Mouse (Mus musculus): Measurements from ENCODE around the gene Wwc1. TPM values are rescaled to one million over a fixed set of nuclear protein-coding genes. Genes with fewer than 3 reads are reported as not detected.

Wwc1 gene
- total and polyA plus RNA-seq, 3 experiments = 0.89 to 8.7 (median 2.0) TPM

DNA sequence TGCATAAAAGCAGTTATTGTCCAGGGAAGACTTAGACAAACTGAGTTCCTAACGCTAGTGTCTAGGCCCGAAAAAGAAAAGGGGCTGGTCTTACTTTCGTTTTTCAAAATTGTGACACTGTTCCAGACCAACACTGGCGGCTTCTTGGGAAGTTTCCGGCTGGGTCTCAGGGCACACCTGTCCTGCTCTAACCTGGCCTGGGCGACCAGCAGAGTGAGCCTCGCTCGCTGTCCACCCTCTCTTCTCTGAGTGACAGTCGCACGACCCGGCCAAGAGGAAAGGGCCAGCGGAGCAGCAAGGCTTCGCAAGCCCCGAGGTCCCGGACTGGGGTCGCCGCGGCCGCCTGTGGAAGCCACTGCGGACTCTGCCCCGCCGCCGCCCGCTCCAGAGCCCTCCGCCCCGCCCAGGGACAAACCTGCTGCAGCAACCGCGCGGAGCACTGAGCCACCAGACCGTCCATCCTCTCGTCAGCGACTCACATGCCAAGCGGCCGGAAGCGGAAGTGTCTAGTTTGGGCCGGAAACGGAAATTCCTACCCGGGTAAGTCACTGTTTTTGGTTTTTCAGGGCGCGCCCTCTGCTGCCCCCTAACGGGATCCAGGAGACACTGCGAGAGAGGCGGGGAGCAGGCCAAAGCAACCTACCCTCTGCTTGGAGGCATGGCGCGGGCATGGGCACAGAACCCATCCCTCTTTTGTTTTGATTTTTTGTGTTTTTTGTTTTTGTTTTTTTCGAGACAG is 146.1 kb downstream of the Wwc1 start, which contains the start of gene Rars (continued):
- TF ChIP-seq EP300 (IDR thresholded peaks at IDR 0.05; ENCODE audit: low read length) (no peak), ZMIZ1 (IDR thresholded peaks at IDR 0.05; ENCODE audit: low read depth, low read length) (peak; percentile 22; the same call in 1 of the 2 replicates), JUND (conservative IDR thresholded peaks at IDR 0.05; ENCODE audit: low read depth, low read length) (no peak), TBP (conservative IDR thresholded peaks at IDR 0.05; ENCODE audit: low read depth, low read length) (peak; percentile 79), POLR2AphosphoS2 (IDR thresholded peaks at IDR 0.05; ENCODE audit: low read depth, low read length) (peak; percentile 87; the same call in 1 of the 2 replicates), USF2 (conservative IDR thresholded peaks at IDR 0.05; ENCODE audit: low read depth, low read length) (no peak), ZC3H11A (IDR thresholded peaks at IDR 0.05; ENCODE audit: low read depth, low read length) (no peak), UBTF (IDR thresholded peaks at IDR 0.05; ENCODE audit: low read depth, low read length) (no peak), BHLHE40 (IDR thresholded peaks at IDR 0.05; ENCODE audit: low read depth, low read length) (peak; percentile 81), CHD1 (IDR thresholded peaks at IDR 0.05; ENCODE audit: low read depth, low read length) (no peak), IRF4 (IDR thresholded peaks at IDR 0.05; ENCODE audit: low read depth, low read length) (no peak), MEF2A (IDR thresholded peaks at IDR 0.05; ENCODE audit: borderline replicate concordance, low read depth, low read length) (peak; percentile 60), CTCF (conservative IDR thresholded peaks at IDR 0.05 in 1 of 2, IDR thresholded peaks at IDR 0.05 in 1 of 2; ENCODE audit: low read depth in 2 of 2, low read length in 2 of 2) (peak; percentile 64 to 91)

DNA sequence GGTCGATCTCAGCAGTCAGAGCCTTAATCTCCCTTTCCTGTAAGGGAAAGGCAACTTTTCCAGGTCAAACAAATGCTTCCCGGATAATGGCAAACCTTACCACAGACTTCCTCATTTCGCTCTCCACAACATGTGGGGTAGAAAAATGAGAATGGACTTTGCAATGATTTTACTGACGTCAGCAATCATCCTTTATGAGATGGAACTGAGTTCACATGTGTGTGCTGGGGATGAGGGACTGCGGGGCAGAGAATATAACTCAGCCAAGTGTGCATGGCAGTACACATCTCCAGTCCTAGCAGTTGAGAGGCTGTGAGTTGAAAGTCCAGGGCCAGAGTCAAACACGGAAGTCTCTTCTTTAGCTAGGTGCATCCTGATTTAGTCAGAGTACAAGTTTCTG is 147.1 kb downstream of the Wwc1 start:
- in situ Hi-C loops (cut with MboI; ENCODE audit: low pct_ligation_motif_present, low pct_unique_long_range_greater_than_20kb, low sequenced_read_pairs) = loop anchor here (5.0 to 25.0 kb wide), 2 partner anchors 56 to 996 kb away; partner anchors contain the start of gene Spdl1
- H3K4me3 ChIP-seq (replicated peaks in 1 of 3; ENCODE audit: low read depth in 2 of 3, low read length in 2 of 3, poor library complexity in 1 of 3) = peak overlapping the region; percentile 90 to 98 (median 97)

DNA sequence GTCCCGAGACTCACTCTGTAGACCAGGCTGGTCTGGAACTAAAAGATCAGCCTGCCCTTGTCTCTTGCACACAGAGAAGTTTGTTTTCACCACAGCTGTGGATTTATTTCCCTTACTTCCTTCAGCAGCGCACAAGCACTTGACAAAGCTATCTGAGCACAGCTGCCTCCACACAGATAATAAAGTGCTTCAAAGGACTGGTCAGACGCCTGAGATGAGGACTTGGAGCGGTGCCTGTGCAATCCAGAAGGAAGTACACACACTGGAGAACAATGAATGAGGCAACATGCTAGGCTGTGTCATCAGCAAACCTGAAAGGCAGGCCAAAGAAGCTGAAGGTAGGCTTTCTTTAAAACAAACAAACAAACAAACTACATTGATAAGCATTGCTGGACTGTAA is 148.2 kb downstream of the Wwc1 start:
- DNase-seq (ENCODE audit: extremely low read depth) = no peak
- dilution Hi-C loops (cut with MboI; ENCODE audit: extremely low pct_ligation_motif_present, extremely low pct_unique_long_range_greater_than_20kb, low sequenced_read_pairs) = no loop called here

More for the DNA sequence above, 147.1 kb downstream of the Wwc1 start:
- Histone ChIP-seq H3K9ac (ENCODE audit: insufficient read depth, low read depth) (peak overlapping the region; percentile 96), H3K27me3 (replicated peaks) (no peaks in the 10 kb centered on the region), H3K27ac (ENCODE audit: insufficient read depth, low read depth) (no peak overlapping the region), H3K36me3 (replicated peaks in 1 of 2; ENCODE audit: control insufficient read depth in 1 of 2, insufficient read depth in 1 of 2, low read length in 1 of 2) (peaks cover 35 to 51% of the 10 kb centered on the region in 2 experiments), H3K4me1 (ENCODE audit: control insufficient read depth in 1 of 2, insufficient read depth in 2 of 2) (peaks cover 7 to 35% of the 10 kb centered on the region in 2 experiments), H3K79me2 (replicated peaks; ENCODE audit: control insufficient read depth, extremely low read depth, insufficient read depth, poor library complexity, severe bottlenecking) (peaks cover 49% of the 10 kb centered on the region), H3K4me2 (ENCODE audit: insufficient read depth, low read depth, poor library complexity, severe bottlenecking) (peak overlapping the region; percentile 84), H3K9me3 (replicated peaks; ENCODE audit: low read length) (no peaks in the 10 kb centered on the region)
- dilution Hi-C loops (cut with MboI; ENCODE audit: extremely low pct_ligation_motif_present, extremely low pct_unique_long_range_greater_than_20kb, low sequenced_read_pairs) = no loop called here
- peak; percentile 30 for DNase-seq (ENCODE audit: extremely low read depth)
- TF ChIP-seq MYC (IDR thresholded peaks at IDR 0.05; ENCODE audit: low read depth, low read length) (no peak; the same call in 1 of the 2 replicates), MAFK (IDR thresholded peaks at IDR 0.05; ENCODE audit: insufficient replicate concordance, low read length) (0 out of 2 replicates have a peak, but pooled peaks have one; percentile 57), SIN3A (IDR thresholded peaks at IDR 0.05; ENCODE audit: low read length) (no peak)

More for the DNA sequence above, 148.2 kb downstream of the Wwc1 start:
- H3K4me2 ChIP-seq (ENCODE audit: insufficient read depth, low read depth, poor library complexity, severe bottlenecking) = peak overlapping the region; percentile 84
- in situ Hi-C loops (cut with MboI; ENCODE audit: low pct_ligation_motif_present, low pct_unique_long_range_greater_than_20kb, low sequenced_read_pairs) = loop anchor here (5.0 to 25.0 kb wide), 2 partner anchors 55 to 995 kb away; partner anchors contain the start of gene Spdl1
- peaks cover 5 to 27% of the 10 kb centered on the region in 2 experiments; a peak in 3 of 4 replicates for H3K4me1 ChIP-seq (ENCODE audit: control insufficient read depth in 1 of 2, insufficient read depth in 2 of 2)
- peak overlapping the region; percentile 96 for H3K9ac ChIP-seq (ENCODE audit: insufficient read depth, low read depth)
- peaks cover 45 to 63% of the 10 kb centered on the region in 2 experiments for H3K36me3 ChIP-seq (replicated peaks in 1 of 2; ENCODE audit: control insufficient read depth in 1 of 2, insufficient read depth in 1 of 2, low read length in 1 of 2)
- H3K4me3 ChIP-seq (replicated peaks in 1 of 3; ENCODE audit: low read depth in 2 of 3, low read length in 2 of 3, poor library complexity in 1 of 3) = peak overlapping the region in 1 of 3 experiments; percentile 90
- H3K79me2 ChIP-seq (replicated peaks; ENCODE audit: control insufficient read depth, extremely low read depth, insufficient read depth, poor library complexity, severe bottlenecking) = peaks cover 54% of the 10 kb centered on the region
- no peak overlapping the region for H3K27ac ChIP-seq (ENCODE audit: insufficient read depth, low read depth)
- TF ChIP-seq MAFK (IDR thresholded peaks at IDR 0.05; ENCODE audit: insufficient replicate concordance, low read length) (no peak), JUN (IDR thresholded peaks at IDR 0.05; ENCODE audit: insufficient read depth, low read depth, low read length) (no peak)
- H3K27me3 ChIP-seq (replicated peaks) = no peaks in the 10 kb centered on the region
- H3K9me3 ChIP-seq (replicated peaks; ENCODE audit: low read length) = no peaks in the 10 kb centered on the region
